Mouse (Mus musculus) neutrophil, adult 5-6 weeks (primary cell): ENCODE data around the gene Gpc5. TPM values are rescaled to one million over a fixed set of nuclear protein-coding genes. Genes with fewer than 3 reads are reported as not detected.

Source experiments
- ATAC-seq: fragments of 151-379, 151-347 bp; 2 replicates; pipeline ENCODE4 v1.8.0; 2017; ENCODE audit warnings: mild to moderate bottlenecking, moderate TSS enrichment; ENCODE audit not compliant: insufficient number of reproducible peaks, poor library complexity, low FRiP score, severe bottlenecking; ENCODE audit errors: extremely low read depth
- total RNA-seq: library from RNA; stranded (forward); fragments of 200-1000 nt; gene quantifications from 2 replicates; pipeline ENCODE4 v1.2.3, GENCODE M21; 2017

Gpc5 gene
- total RNA-seq, 1 experiment from 2014 or later, result not detected

GRCm38 (mm10) chr14:116127943-116128342, 1035.9 kb downstream of the Gpc5 start:
- ATAC-seq, result no peak

GRCm38 (mm10) chr14:116137330-116137729, 1045.3 kb downstream of the Gpc5 start:
- no peak for ATAC-seq

GRCm38 (mm10) chr14:116137772-116138171, 1045.8 kb downstream of the Gpc5 start:
- ATAC-seq, result no peak

DNA sequence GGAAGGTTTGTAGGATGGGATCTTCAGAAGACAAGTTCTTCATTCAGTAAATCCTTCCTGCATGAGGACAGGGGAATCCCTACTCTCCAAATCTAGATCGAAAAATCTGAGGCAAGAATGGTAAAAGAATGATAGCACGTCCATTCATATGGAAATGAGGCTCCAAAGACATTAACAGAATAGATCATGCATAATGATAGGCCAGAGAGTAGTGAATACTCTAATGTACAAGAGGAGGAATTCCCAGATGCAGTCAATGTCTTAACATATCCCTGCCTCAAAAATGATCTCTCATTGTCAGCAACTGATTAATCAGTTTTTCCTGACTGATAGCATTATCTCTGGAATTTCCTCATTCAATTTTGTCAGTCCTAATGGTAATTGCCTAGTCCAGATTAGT, 1070.6 kb downstream of the Gpc5 start:
- ATAC-seq, result no peak

GRCm38 (mm10) chr14:116167401-116167800, 1075.4 kb downstream of the Gpc5 start:
- no peak for ATAC-seq

DNA sequence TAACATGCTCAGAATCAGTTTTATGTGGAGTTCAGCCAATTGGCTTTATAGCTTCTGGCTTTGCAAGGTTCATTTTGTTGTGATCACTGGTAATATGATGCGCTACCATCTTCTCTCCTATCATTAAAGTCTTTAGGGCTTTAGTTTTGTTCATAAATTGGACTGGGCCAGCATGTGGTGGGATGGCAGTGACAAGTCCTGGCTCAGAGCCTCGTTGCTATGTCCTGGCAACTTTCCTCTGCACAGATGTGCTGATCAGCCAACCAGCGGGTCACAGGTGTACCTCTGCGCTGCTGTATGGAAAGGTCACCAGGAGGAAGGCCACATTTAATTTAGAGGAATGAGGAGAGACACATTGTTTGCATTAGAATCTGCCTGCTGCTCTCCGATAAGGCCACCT, 1077.1 kb downstream of the Gpc5 start:
- ATAC-seq, result no peak

GRCm38 (mm10) chr14:116186981-116187380, 1095.0 kb downstream of the Gpc5 start:
- ATAC-seq, result no peak

- ATAC-seq, result no peak
These were observed 1115.0 kb downstream of the Gpc5 start for GRCm38 (mm10) chr14:116206977-116207376.

GRCm38 (mm10) chr14:116208581-116208980, 1116.6 kb downstream of the Gpc5 start:
- ATAC-seq, result no peak

DNA sequence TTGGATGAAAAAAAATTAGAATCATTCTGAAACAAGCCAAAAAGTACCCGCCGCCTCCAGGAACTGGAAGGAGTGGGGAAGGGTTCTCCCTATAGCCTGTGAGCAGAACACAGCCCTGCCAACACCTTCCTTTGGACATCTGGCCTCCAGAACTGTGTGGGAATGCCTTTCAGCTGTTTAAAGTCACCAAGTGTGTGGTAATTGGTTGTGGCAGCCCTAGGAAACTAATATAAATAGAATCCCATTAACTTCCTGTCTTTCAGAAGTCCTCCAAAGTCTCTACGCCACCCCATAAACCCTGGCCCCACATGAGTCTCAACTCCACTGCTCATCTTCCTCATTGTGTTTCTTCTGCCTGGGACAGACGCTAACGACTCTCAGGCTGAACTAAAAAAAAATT, 1117.0 kb downstream of the Gpc5 start:
- no peak for ATAC-seq

- ATAC-seq, result no peak
These were observed 1118.3 kb downstream of the Gpc5 start for GRCm38 (mm10) chr14:116210304-116210703.

- ATAC-seq, result no peak
These were observed 1120.0 kb downstream of the Gpc5 start for GRCm38 (mm10) chr14:116212029-116212428.

- ATAC-seq, result no peak
These were observed 1166.1 kb downstream of the Gpc5 start for GRCm38 (mm10) chr14:116258126-116258525.

- no peak for ATAC-seq
These were observed 1216.5 kb downstream of the Gpc5 start for GRCm38 (mm10) chr14:116308541-116308940.

DNA sequence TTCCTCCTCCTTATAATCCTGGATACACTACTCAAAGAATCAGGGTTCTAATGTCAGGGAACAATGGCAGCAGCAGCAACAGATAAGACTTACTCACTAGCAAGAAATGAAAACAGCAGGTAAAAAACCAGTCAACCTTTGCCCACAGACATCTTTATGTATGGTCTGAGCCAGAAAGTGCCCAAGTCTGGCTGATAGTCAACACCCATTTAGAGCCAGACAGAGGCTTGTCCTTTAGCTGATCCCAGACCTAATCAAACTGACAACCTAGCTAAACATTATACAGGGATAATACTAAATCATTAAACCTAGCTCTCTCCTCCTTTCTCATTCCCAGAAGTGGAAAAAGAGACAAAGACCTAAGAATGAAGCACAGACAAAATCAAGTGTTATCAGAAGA, 1225.5 kb downstream of the Gpc5 start:
- no peak for ATAC-seq

DNA sequence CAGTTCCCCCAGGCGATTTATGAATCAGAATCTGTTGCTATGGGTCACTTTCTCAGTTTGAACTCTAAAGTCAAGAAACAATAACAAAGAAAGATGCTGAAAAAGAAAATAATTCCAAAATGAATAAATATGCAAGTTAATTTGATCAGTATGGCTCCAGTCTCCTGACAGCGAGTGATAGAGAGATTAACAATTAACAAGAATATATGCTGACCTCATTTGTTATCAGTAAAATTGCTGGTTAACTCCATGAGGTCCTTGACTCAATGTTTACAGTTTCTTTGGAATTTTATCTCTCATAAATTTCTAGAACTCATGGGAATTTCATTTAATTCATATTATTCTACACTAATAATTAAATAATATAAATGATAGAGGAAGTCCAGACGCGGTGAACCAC, 1244.2 kb downstream of the Gpc5 start:
- no peak for ATAC-seq

DNA sequence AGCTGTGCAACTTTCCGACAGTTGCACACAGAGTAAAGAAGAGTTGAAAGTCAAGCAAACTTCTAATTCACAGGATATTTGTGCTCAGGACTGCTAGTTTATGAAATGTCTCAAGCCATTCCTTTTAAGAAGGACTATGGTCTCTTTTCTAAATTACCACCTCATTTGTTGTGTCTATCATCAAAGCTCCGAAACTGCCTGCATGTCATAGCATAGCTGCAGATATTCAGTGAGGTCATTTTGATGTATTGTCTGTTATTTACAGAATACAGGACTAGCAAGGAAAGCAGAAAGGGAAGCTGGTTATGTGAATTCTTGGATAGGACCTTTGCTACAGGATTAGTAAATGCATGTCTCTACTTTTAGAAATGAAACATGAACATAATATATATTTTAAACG, 1246.4 kb downstream of the Gpc5 start:
- ATAC-seq, result no peak

DNA sequence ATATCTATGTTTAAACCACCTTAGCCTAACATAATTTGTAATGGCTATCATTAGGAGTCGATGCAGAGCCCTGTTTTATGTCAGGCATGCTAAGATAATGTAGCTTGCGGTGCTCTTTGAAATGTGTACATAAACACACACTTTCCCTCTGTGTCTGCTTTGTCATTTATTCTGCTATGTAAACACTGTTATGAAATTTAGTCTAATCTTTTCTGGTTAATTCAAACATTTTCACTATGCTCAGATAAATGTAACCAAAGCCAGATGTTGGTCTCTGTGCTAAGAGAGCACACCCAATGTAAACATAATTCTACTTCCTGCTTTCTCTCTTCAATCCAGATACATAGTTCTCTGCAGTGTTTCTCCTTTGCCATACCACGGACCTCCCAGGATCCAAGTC, 1256.5 kb downstream of the Gpc5 start:
- ATAC-seq, result no peak

- ATAC-seq, result no peak
These were observed 1292.6 kb downstream of the Gpc5 start for GRCm38 (mm10) chr14:116384602-116385001.

DNA sequence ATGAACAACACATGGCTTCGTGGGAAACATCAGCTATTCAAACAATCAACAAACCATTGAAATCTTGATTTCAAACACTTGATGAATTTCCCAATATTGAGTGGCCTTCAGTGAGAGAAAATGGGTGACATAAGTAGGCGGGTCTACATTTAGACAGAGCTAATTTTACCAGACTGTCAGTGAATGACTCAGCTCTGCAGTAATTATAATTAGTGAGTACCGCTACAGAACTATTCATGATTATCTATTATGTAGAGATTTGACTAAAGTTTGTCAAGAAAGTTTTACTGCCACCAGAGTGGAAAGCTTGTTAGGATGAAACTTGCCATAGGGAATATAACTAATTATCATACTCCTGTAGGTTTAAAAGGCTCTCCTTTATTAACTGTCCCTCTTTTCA, 1323.5 kb downstream of the Gpc5 start:
- ATAC-seq, result no peak

DNA sequence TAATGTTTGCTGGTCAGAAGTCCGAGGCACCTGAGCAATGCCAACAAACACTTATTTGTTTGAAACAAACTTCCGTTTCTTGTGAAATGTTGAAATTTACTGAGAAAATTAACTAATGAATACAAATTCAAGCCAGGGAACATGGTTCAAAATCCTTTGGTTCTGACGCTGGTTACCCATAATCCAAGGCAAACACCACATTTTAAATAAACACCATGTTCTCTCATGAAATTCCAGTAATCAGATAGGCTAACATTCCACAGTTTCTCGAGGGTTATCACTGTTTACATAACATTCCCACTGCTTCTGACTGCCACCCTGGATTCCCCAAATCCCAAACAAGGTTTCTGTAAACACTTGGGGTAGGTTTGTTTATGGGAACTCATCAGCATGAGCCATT, 1356.2 kb downstream of the Gpc5 start:
- no peak for ATAC-seq

DNA sequence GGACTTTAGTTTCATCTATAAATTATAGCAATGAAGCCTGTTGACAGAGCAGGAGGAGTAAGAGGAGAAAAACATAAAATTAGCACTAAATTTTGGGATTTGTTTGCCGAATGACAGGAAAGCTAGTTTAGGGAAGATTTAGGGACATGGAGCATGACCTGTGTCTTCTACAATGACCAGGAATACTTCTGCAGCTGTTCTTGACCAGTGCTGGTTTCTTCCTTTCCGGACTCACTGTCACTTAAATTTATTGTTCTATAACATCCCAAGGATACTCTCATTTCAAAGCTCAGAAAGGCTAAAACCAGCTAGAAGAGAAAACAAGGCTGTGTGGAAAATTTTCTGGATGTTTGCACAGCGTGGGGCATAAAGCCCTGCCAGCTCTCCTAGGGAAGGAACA, 1361.3 kb downstream of the Gpc5 start:
- ATAC-seq, result no peak
